Mouse (Mus musculus): Measurements from ENCODE around the gene Usp10.

- TF ChIP-seq POLR2A (IDR thresholded peaks at IDR 0.05; ENCODE audit: borderline replicate concordance, control insufficient read depth, low read depth, low read length) (no peak), CTCF (IDR thresholded peaks at IDR 0.05; ENCODE audit: control insufficient read depth, insufficient read depth, low read length) (no peak)
These were observed 42.1 kb downstream of the Usp10 start for GRCm38 (mm10) chr8:119952282-119952681.
